Mouse (Mus musculus) kidney, adult 8-10 months (tissue): ENCODE results near the gene Pelo.

Source experiments
- DNase-seq, 2 experiments: peaks; one replicate each; pipeline ENCODE4 v3.0.0; 2022

Pelo gene

DNA sequence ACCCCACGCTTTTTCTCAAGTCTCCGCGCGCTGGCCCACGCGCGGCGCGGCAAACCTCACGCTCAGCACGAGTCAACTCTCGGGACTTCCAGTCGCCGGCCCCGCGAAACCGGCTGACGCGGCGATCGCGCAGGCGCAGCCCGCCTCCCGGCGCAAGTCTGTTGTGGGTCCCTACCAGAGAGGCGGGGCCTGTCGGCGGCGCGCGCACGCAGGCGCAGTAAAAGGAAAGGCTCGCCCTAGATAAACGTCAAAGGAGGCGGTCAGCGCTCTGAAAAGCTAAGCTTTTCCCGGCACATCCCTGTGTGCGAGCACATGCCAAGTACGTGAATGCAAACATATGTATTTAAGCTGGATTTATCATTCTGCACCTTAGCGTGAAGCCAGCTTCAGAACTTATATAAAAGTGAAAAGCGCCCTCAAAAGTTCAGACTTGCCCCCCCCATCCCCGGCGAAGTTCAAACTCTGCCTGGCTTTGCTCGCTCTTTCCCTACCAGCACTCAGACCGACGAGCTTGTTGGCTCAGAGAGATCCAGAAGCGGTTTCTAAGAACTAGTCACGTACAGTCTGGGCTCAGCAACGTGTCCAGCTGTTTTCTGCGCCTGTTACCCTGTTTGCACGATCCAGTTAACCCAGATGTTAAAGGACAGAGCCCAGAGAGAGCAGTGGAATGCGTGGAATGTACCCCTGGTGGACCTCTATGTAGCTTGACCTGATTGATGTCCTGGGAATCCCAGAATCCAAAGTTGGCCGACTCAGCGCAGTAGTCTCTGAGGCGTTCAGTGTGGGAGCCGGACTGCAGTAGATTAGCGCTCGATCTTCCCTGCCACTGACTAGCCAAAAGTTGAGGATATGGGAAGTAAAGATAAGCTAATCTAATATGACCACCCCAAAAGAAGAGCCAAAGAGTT is at the start of gene Pelo:
TSS of gene Pelo (minus strand) at position 118 of the 908 bp plus-strand sequence.
- peak; percentile 97 for DNase-seq

DNA sequence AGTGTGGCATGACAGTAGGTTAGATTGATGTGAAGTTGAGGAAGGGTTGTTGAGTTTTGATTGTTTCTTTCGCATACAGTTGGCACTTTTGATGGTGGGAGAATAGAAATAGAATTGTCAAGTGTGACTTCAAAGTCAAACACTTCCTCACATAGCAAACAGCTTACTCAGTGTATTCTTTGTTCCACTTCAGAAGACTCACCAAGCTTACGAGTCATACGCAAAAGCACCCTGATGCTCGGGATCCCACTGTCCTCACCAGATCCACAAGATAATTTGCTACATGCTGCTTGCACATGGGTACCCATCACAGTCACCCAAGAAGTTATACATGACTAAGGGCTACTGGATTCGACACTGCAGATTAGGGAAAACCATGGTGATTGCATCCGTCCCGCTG is 48.5 kb upstream of the Pelo start:
- DNase-seq: no peak

DNA sequence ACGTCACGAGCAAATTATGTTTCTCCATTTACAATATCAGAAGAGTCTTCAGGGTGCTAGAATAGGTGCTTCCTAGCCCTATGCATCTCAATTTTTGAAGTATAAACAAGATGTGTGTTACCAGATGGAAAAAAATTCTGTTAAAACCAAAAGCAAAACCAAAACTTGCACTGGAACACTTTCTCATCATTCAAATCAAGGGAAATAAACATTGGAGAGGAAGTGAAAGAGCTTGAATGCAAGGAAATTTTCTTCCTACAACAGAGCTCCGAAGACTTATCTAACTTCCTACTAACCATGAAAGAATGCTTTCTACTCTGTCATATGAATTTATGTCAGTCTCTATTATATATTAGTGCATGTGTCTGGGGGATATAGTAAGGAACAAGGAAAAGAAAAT is 46.8 kb upstream of the Pelo start:
- no peak for DNase-seq

DNA sequence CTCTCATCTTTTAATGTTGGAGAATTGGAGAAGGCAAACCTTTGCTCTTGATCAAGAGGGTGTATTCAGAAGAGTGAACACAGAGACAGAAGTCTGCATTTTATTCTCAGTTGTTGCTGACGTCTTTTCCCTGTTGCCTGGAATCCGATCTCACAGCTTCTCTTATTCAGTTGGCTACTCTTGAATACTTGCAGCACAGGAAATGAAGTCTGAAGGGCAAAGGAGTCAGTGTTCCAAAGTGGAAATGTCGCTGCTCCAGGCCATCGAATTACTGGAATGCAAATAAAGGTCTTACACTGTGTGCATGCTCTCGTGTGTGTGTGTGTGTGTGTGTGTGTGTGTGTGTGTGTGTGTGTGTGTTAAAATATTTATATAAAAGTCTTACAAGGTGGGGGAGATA is 42.4 kb upstream of the Pelo start:
- peak; percentile 51 to 70 for DNase-seq

DNA sequence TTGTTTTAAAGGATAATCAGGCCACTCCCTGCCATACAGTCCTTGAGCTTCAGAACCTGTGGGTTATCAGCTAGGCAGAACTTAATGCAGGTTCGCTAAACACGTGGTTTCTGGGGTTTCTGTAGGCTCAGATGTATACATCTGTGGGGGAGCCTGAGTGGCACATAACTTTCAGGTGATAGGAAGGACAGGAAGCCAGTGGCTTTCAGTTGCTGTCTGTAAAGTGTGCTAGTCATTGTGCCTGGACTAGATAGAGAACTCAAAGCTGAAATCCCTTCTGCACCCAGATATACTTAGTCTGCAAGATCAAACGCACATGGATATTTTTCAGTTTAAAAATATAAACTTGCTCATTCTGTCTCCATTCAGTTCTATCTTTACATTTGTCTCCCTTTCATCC is 41.4 kb upstream of the Pelo start:
- DNase-seq: no peak

DNA sequence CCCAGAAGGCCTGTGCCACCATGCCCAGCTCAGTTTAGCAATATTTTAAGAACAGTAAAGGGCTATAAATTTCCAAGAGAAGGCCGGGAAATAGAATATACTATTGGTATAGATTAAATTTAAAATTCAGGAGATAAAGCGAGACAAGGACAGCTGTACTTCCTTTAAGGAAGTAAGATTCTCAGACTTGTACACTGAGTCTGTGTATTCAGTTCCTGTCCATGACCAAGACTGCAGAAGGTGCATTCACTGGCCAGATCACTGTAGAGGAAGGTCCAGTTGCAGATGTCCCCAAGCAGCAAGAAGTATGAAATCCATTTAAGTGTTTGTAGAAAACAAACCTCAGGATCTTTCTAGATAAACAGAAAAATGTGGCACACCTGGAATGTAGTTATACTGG is 40.0 kb upstream of the Pelo start:
- DNase-seq: no peak

DNA sequence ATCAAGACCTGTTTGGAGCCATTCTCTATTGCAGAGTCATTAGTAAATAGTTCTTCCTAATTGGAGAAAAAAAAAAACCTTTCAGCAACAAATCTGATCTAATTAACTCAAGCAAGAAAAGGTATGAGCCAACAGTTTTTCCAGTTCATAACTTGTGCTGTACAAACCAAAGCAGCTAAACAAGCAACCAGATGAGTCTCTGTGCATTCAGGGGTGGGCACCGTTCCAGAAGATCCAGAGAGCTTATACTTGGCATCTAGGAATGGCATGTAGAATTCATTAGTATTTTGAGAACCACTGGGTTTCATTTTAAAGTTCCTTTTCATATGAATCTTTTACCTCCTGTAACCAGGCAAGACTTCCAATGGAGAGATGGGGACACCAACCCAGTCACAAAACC is 37.8 kb upstream of the Pelo start:
- no peak for DNase-seq

DNA sequence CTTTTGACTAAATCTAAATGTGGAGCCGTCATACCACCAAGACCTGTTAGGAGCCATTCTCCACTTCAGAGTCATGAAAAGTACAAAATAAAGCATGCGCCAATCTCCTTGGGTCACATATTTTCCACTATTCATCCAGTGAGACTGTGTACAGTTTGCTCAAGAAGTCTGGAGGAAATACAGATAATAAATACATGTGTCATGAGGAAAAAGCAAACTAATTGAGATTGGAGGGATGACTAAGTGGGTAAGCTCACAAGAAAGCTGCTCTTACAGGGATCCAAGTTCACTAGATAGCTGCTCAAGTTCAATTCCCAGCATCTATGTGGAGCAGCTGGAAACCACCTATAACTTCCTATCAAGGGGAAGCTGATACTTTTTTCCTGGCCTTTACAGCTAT is 36.5 kb upstream of the Pelo start:
- no peak for DNase-seq

DNA sequence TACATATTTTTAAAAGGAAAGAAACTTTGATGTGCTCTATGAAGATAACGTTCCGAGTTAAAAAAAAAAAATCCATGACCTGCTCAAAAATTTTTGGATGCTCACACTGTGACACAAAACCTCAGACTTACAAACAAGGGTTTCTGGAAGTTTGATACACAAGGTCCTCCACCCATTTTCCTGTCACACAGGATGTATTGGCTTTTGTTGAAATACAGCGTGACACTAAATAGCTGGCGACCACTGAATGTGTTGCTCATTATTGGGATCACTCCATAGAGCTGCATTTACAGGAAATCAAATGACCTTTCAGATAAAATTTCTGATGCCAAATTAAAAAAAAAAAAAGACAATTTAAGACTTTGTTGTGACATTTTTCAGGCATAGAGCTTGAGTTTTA is 35.1 kb upstream of the Pelo start:
- DNase-seq: no peak

DNA sequence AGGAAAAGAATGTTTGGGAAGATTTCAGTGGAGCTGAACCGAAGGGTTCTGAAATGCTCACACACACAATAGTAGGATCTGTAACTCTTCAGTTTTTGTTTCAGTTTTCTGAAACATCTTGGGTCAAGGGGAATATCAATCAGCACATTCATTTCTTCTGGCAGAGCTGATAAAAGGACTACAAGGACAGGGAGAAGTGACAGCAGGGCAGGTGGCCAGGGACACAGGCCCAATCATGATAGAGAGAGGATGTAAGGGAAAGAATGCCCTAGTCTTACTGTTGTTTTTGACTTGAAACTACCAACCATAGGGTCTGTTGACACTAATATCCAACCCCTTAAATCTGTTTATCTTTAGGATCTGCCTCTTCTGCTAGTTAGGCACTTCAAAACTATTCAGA is 34.5 kb upstream of the Pelo start:
- no peak for DNase-seq

DNA sequence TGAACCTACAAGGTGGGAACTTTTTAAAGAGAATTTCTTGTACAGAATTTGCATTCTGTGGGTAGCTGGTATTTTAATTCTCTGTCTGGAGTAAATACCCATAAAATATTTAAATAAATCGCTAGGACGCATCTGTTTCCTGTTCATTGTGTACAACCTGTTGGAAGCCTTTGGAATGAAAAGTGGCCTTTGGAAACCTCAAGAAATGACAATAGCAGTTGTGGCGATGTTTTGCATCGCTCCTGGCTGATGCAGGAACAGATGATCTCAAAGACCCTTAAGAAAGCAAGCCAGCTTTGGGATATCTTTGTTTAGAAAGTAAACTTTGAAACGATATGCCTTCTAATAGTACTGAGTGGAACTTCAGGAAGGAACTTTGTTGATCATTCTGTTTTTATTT is 28.8 kb upstream of the Pelo start:
- no peak for DNase-seq

DNA sequence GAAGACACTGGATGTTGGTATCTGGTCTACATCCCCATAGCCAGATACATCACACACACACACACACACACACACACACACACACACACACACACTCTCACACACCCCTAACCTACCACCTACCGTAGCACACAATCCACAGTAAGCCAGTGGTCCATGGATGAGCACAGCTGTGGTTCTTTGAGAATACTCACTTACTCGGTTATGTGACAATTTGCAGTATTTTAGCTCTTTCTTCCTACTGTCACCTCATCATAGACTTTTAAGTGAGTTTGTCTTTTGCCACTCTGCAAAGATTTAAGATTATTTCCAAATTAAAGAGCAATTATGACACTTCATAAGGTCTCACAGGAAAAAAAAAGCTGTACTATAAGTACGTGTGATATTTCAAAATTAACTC is 28.2 kb upstream of the Pelo start:
- DNase-seq: no peak

DNA sequence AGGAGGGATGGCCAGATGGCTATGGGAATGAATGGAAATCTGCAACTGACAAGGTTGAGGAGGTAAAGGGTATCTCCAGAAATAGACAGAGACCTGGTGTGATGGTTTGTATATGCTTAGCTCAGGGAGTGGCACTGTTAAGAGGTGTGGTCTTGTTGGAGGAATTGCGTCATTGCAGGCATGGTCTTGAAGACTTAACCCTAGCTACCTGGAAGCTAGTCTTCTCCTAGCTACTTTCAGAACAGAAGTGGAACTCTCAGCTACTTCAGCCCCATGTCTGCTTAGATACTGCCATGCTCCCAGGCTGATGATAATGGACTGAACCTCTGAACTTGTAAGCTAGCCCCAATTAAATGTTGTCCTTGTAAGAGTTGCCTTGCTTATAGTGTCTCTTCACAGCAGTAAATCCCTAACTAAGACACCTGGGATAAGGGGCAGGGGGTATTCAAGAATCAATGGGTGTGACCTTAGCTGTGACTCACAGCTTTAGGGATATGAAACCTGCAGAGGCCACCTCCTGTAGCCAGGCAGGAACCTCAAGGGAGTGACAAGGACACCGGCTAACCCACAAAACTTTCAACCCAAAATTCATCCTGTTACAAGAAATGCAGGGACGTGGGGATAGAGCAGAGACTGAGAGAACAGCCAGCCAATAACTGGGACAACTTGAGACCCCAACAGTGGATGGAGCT is 27.1 kb upstream of the Pelo start:
- DNase-seq: no peak

DNA sequence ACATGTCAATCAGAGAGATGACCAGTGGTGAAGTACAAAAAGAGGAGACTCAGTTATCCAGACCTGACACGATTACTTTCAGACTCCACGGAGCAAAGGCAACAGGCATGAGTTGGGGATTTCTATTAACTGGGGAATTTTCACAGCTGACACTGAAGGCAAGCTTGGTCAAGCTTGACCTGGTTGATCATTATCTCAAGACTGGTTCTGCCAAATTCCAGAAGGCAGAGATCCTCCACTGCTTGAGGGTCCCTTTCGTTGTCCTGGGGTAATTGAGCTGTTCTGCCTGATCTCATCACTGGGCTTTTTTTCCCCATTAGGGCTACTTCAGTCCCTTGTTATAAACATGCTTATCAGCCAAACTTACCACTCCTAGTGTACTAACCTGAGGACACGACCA is 19.6 kb upstream of the Pelo start:
- peak; percentile 72 to 87 for DNase-seq

DNA sequence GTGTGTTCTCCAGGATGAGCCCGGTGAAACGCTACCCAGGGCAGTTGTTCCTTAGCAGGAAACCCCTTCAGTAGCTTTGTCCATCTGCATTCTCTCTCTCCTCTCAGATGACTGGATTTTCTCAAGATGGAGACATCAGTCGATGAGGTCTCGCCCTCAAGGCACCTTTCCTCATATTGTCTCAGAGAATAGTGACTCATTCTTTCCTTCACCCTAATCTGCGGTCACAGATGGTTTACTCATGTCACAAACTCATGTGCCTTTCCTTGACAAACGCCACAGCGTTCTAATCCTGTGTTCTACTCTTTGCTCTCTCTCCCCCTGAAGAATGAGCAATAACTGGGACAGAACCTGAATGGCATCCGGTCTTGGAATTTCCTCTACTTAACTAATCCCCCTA is 17.4 kb upstream of the Pelo start:
- DNase-seq: no peak

DNA sequence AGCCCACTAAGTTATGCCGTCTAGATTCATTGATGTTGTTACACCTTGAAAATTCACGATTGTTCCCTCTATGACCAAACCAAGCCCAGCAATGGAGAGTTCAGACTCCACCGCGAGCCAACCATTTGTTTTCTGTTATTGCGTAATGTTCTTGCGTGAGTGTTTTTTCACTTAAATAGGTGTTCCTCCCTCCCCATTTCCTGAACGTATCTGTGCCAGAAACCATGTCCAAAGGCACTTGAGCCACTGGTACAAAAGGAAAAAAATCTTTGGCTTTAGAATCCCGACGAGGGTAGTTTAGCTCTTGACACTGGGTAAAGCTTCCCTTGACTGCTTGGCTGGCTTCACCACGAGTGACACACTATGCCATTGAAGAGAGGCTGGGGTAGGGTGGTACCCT is 16.2 kb upstream of the Pelo start:
- DNase-seq: no peak

DNA sequence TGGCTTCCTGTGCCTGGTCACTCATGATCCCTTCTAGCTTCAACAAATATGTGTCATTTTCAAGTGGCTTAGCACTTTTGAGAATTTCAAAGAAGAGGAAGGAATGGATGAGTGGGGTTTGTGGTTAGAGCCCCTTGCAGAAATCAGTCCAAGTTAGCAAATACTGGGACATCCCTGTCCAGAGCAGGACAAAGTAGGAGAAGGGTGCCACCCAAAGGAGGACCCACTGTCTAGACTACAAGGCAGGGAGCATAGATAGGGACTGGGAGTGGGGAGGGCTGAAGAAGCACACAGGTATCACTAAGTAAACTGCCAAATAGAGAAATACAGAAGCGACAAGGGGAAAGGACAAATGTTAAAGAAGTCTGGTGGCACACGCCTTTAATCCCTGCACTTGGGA is 12.8 kb upstream of the Pelo start:
- no peak for DNase-seq

DNA sequence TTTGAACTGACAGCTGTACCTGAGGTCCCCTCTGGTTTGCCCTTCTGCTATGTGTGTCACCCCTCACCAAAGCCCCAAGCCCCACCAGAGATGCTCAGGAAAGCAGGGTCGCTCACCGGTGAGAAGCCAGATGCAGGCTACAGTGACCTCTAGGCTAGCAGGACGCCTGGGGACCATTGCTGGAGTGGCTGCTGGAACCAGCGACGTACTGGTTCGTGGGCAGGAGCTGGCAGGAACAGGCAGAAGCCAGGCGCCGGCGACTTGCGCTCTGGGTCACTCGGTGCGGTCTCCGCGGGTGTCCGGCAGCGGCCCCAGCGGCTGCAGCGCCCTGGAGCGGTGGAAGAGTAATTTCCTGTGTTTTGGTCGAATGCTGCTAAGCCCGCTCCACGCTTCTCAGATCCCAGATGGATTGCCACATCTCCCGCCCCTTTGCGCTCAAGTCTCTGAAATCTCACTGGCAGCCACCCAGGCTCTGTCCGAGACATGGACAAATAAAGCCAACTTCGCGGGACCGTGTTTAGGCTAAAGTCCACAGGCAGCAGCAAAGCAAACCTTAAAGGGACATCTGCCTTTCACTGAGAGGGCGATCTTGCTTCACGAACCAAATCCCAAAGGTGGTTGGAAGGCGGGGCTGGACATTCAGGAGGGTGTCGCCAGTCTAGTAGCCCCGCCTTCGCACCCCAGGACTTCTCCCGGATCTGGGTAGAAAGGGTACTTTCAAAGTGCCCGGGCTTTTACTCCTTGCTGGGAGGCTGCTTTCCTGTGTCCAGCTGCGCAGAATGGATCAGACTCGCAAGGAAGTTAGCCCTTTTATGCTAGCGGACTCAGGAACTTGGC is 11.6 kb upstream of the Pelo start, which contains the start of the genes Gm49395 and Itga1:
TSS of gene Gm49395 (minus strand) at position 567 of the 837 bp plus-strand sequence.
TSS of gene Itga1 (minus strand) at position 610 of the 837 bp plus-strand sequence.
- DNase-seq: peak; percentile 96

DNA sequence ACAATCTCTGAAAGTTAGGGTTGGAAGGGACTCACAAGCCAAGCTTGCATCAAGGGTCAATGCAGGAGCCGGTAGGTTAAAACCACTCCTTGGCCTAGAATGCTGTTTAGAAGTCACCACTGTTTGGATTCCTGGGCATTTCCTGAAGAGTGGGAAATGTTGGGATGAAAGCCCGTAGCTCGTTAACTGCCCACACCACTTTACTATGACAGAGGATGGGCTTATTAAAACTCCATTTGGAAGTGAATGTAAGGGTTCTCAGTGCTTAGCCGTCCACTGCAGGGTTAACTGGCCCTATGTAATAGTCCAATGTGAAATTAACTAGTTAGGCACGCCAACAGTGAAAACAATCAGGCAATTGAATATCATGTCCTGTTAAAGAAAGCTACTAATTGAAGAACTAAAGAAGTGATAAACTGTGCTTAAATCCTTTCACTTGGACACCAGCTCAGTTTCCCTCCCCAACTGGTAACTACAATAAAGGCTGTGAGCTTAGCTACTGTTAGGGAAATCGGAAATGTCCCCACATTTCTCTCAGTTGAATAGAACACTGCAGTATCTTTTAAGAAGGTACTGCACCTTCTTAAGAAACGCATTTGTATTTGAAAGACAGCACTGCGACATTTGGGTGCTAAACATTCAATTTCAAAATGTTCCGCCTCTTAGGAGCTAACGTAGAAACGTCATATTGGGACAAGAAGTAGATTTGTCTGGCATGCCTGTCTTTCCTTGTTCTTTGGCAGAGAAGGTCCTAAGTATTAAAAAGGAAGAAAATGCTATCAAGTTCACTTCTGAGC is 10.6 kb upstream of the Pelo start:
- DNase-seq: no peak

DNA sequence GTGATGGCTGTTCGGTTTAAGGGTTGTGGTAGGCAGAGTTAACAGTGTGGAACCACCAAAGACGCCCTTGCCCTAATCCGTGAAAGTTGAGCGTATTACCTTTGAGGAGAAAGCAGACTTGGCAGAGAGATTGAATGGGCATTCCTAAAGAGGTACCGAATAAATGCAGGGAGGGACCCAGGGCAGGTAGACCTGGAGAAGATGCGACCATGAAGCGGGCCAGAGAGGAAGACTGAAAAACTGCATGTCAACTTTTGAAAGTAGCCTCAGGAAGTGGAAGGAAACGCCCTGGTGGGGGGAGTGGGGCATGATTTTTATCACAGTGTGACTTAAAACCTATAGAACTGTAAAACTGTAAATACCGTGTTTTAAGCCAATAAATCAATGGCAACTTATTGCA is 9.4 kb upstream of the Pelo start:
- DNase-seq: no peak

DNA sequence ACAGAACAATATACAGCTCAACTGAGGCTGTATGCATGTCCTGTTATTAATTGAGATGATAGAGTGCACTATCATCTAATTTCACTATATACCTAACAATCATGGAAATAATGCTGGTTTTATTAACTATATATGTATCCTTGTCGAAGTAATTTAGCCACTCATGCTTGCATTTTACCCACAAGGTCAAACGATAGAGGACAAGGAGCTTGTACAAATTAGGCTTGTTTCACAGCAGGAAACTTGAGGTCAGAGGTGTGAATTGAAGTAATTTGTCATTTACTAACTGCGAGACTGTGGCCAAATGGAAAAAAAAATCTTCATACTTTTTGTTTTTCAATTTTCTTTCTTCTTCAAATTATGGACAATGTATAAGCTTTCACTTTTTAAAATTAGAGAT is 8.2 kb upstream of the Pelo start:
- DNase-seq: no peak

DNA sequence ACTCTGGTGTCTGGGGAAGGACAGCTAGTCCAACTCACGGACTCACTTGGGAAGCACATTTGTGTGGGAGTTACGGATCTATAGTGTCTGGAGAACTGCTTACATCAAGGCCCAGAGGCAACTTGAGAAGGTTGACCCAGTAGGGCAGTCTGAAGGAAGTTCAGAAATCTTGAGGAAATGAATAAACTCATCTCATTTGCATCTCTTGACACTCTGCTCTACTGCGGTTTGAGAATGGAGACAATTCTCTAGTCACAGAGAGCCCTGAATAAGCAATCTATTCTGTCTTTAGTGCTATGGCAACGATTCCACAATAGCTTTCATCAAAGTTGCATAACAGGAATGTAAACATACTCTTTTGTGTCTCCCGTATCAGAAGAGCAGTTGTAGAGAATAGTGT is 7.0 kb upstream of the Pelo start:
- DNase-seq: no peak

DNA sequence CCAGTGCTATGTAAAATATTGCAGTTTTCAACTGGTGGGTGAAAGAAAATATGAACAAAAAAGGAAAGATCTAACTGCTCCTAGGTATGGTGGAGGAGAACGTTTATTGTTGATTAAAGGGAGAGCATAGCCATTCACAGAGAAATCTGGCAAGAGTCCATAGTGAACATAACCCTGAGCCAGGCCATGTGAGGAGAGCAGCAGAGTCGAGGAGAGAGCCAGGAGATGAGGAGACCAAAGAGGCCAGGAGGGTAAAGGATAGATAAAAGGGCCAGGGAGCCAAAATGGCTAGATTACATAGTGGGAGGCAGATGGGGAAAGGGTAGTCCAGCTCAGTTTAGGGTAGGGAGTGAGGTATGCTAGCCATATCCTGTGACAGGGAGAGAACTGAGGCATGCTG is 6.2 kb upstream of the Pelo start:
- DNase-seq: peak in 1 of 2 experiments; percentile 58
